22 mouse cellular contexts compared by ENCODE assay signal in genomic region chr2:79744164-79744563, GRCm38 (mm10). TPM values are rescaled to one million over a fixed set of nuclear protein-coding genes. Genes with fewer than 3 reads are reported as not detected.
A peak's percentile ranks its signal among the peaks of the same experiment; 100 is the strongest.
DNase-seq lines count a peak whose midpoint lies in the region; TF ChIP-seq lines count a peak whose summit lies in the region.
"Had no signal": no experiment of that assay in that cellular context is flagged by ENCODE, and none has a peak within 500 bp of the region (broad histone marks: within the 10 kb centered on the region; RNA-seq: fewer than 3 reads in every experiment).

No protein-coding gene starts in this region.

- dilution Hi-C loops in CH12.LX (cut with MboI; ENCODE audit: extremely low pct_ligation_motif_present, extremely low pct_unique_long_range_greater_than_20kb, low sequenced_read_pairs), result no loop called here

- TF ChIP-seq RAD21 in CH12.LX (IDR thresholded peaks at IDR 0.05; ENCODE audit: low read depth, low read length), result no peak

- in situ Hi-C loops in CH12.LX (cut with MboI; ENCODE audit: low pct_ligation_motif_present, low pct_unique_long_range_greater_than_20kb, low sequenced_read_pairs) (no loop called here), ES-E14 (cut with MboI; ENCODE audit: low sequenced_read_pairs in 2 of 2, unreplicated experiment in 2 of 2) (no loop called here)

- H3K9ac ChIP-seq in CH12.LX (ENCODE audit: insufficient read depth, low read depth), result no peak overlapping the region
- no peak overlapping the region for H3K9ac ChIP-seq in ES-E14 (ENCODE audit: insufficient read depth, low read depth, low read length, poor library complexity, severe bottlenecking)

- H3K36me3 ChIP-seq in CH12.LX (replicated peaks in 1 of 2; ENCODE audit: control insufficient read depth in 1 of 2, insufficient read depth in 1 of 2, low read length in 1 of 2), result no peaks in the 10 kb centered on the region
- no peaks in the 10 kb centered on the region for H3K36me3 ChIP-seq in ES-E14 (ENCODE audit: control insufficient read depth, insufficient read depth, low read length, poor library complexity, severe bottlenecking)
- H3K36me3 ChIP-seq: G1E had no signal

- H3K27ac ChIP-seq in CH12.LX (ENCODE audit: insufficient read depth, low read depth) (no peak overlapping the region), ES-E14 (ENCODE audit: insufficient read depth, low read depth, low read length, poor library complexity, severe bottlenecking) (no peak overlapping the region)

- H3K9me3 ChIP-seq in CH12.LX (replicated peaks; ENCODE audit: low read length) (peaks cover 2% of the 10 kb centered on the region), ES-E14 (ENCODE audit: control insufficient read depth, insufficient read depth, low read depth, low read length) (no peaks in the 10 kb centered on the region)
- H3K9me3 ChIP-seq: G1E had no signal

- no peaks in the 10 kb centered on the region for H3K79me2 ChIP-seq in CH12.LX (replicated peaks; ENCODE audit: control insufficient read depth, extremely low read depth, insufficient read depth, poor library complexity, severe bottlenecking)

- no peak for TF ChIP-seq EP300 in CH12.LX (IDR thresholded peaks at IDR 0.05; ENCODE audit: low read length)

- DNase-seq in CH12.LX (ENCODE audit: extremely low read depth) (no peak), ES-E14 (ENCODE audit: low read depth, low spot score) (no peak)
- no peak for DNase-seq in urinary bladder, postnatal 4 days (ENCODE audit: low spot score in 2 of 2)
- DNase-seq in adrenal gland, postnatal 36 days, result no peak
- DNase-seq: adrenal gland, adult 2 months; adrenal gland, adult 8-10 months; adrenal gland, postnatal 10 days; adrenal gland, postnatal 14 days; adrenal gland, postnatal 25 days; B cell, adult 2 months; cerebellum, adult 11 months; cerebellum, adult 11-12 months; cerebellum, adult 18-20 months; cerebellum, adult 2 months; cerebellum, adult 8-10 months; cerebellum, adult 9-10 months had no signal

- no peak overlapping the region for H3K4me2 ChIP-seq in CH12.LX (ENCODE audit: insufficient read depth, low read depth, poor library complexity, severe bottlenecking)

- H3K4me1 ChIP-seq in CH12.LX (ENCODE audit: control insufficient read depth in 1 of 2, insufficient read depth in 2 of 2), result peaks cover 0 to 21% of the 10 kb centered on the region in 2 experiments; a peak in 1 of 4 replicates
- H3K4me1 ChIP-seq in ES-E14 (ENCODE audit: control insufficient read depth in 2 of 2, insufficient read depth in 2 of 2, low read length in 2 of 2, poor library complexity in 1 of 2), result no peaks in the 10 kb centered on the region

- TF ChIP-seq CTCF in CH12.LX (conservative IDR thresholded peaks at IDR 0.05 in 1 of 2, IDR thresholded peaks at IDR 0.05 in 1 of 2; ENCODE audit: low read depth in 2 of 2, low read length in 2 of 2), result no peak

- H3K27me3 ChIP-seq in CH12.LX (replicated peaks), result no peaks in the 10 kb centered on the region

- TF ChIP-seq POLR2A in CH12.LX (IDR thresholded peaks at IDR 0.05; ENCODE audit: low read depth, low read length), result no peak

- H3K4me3 ChIP-seq in CH12.LX (replicated peaks in 1 of 3; ENCODE audit: low read depth in 2 of 3, low read length in 2 of 3, poor library complexity in 1 of 3) (no peak overlapping the region), ES-E14 (ENCODE audit: insufficient read depth in 1 of 2, low read depth in 1 of 2, low read length in 2 of 2, poor library complexity in 1 of 2, severe bottlenecking in 1 of 2) (no peak overlapping the region)

TF ChIP-seq in CH12.LX, 34 proteins besides CTCF, POLR2A, EP300 and RAD21:
- TF ChIP-seq MAFK (IDR thresholded peaks at IDR 0.05; ENCODE audit: insufficient replicate concordance, low read length) (peak; percentile 65; the same call in 1 of the 2 replicates), PAX5 (IDR thresholded peaks at IDR 0.05; ENCODE audit: low read length) (no peak)

TF ChIP-seq in ES-E14, 5 proteins besides CTCF, POLR2A, EP300 and RAD21:
- TF ChIP-seq HCFC1 (IDR thresholded peaks at IDR 0.05; ENCODE audit: borderline replicate concordance, insufficient read depth, low read length) (no peak), MAFK (IDR thresholded peaks at IDR 0.05; ENCODE audit: insufficient read depth, low read depth, low read length) (peak; percentile 68)

RNA-seq across cellular contexts. Expression of gene Ppp1r1c, which starts 36.6 kb away (rescaled TPM):
- not detected in 2 replicates for total RNA-seq in CH12.LX (2012; rRNA removed)
- not detected in 2 replicates for total RNA-seq in CH12.LX (2014; rRNA removed)
- not detected in 2 replicates for polyA plus RNA-seq in CH12.LX (2012; ENCODE audit: insufficient read length, low read depth)
- total RNA-seq in ES-E14 (2012; rRNA removed), result not detected in 2 replicates
- not detected for total RNA-seq in adrenal gland, postnatal 36 days (2021)
- total RNA-seq: adrenal gland, adult 18-20 months; adrenal gland, adult 2 months; adrenal gland, adult 8-10 months; adrenal gland, postnatal 10 days; adrenal gland, postnatal 14 days; adrenal gland, postnatal 25 days; MEL had no signal
- polyA plus RNA-seq: activated CD4-positive, CD25-positive, alpha-beta regulatory T cell, adult 4 months; adrenal gland, adult 2 months; C2C12; G1E; Patski had no signal
